Mouse (Mus musculus) lung, adult 2 months (tissue): Measurements from ENCODE around the gene Fabp3. TPM values are rescaled to one million over a fixed set of nuclear protein-coding genes. Genes with fewer than 3 reads are reported as not detected.
A peak's percentile ranks its signal among the peaks of the same experiment; 100 is the strongest.

Experiments used
- DNase-seq: peaks from one replicate; pipeline ENCODE4 v3.0.0; 2022
- H3K4me1 ChIP-seq: fragments of 200-500 bp; 2 replicates; pipeline ENCODE4 v1.6.1; 2011; ENCODE audit warnings: low read length; ENCODE audit not compliant: control insufficient read depth, insufficient read depth
- H3K4me3 ChIP-seq: fragments of 200-500 bp; replicated peaks from 2 replicates; pipeline ENCODE3; 2011; ENCODE audit warnings: low read depth, mild to moderate bottlenecking, control low read depth, low read length; ENCODE audit errors: extremely low read depth
- CTCF ChIP-seq: fragments of 200-500 bp; IDR thresholded peaks from 2 replicates; pipeline ENCODE4 v1.5.1; 2011; ENCODE audit warnings: mild to moderate bottlenecking, low read length, control low read depth; ENCODE audit not compliant: insufficient read depth
- POLR2A ChIP-seq: fragments of 200-500 bp; IDR thresholded peaks from 2 replicates; pipeline ENCODE4 v1.6.1; 2011; ENCODE audit warnings: low read depth, mild to moderate bottlenecking, control low read depth, low read length, borderline replicate concordance; ENCODE audit errors: extremely low read depth
- WGBS: fragments of 180-500 bp; shearing (Covaris S2); methylation state at CpG from one replicate; pipeline ENCODE4 v1.1.7; 2018; 5-methylcytosine and 5-hydroxymethylcytosine counted together
- polyA plus RNA-seq: library from polyadenylated mRNA; depleted of rRNA; stranded (reverse); fragments of >200 nt; gene quantifications from 2 replicates; pipeline ENCODE4 v1.2.3, GENCODE M21; 2012; rRNA removed

Gene Fabp3
- polyA plus RNA-seq, 1 experiment, result 75.4 TPM

DNA sequence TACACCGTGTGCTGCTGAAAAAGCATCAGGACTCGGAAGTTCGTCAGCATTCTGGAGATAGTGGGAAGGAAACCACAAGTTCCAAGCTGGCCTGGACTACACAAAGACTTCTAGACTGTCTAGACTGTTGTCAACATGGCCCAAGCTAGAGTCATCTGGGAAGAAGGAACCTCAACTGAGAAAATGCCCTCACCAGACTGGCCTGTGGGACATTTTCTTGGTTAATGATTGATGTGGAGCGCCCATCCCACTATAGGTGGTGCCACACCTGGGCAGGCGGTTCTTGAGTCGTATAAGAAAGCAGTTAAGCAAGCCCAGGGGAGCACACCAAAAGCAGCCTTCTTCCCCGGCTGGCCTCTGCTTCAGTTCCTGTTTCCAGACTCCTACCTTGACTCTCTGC is 44.2 kb downstream of the Fabp3 start:
- no peak for DNase-seq
- TF ChIP-seq POLR2A (no peak), CTCF (no peak)
- no peak overlapping the region for H3K4me3 ChIP-seq
- 88% methylated on average over 7 of the region's 7 CpGs for WGBS
- no peaks in the 10 kb centered on the region for H3K4me1 ChIP-seq

DNA sequence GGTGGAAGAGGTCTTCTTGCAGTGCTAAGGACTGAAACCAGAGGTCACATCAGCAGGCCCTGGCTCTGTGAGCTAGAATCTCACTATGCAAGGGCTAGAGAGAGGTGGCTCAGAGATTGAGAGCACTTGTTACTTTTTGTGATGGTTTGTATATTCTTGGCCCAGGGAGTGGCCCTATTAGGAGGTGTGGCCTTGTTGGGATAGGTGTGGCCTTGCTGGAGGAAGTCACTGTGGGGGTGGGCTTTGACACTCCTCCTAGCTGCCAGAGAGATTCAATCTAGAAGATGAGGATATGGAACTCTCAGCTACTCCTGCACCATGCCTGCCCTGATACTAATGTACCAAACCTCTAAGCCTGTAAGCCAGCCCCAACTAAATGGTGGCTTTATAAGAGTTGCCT is 49.6 kb downstream of the Fabp3 start:
- peaks cover 5% of the 10 kb centered on the region; the same call in 1 of the 2 replicates for H3K4me1 ChIP-seq
- DNase-seq, result no peak
- no peak overlapping the region for H3K4me3 ChIP-seq
- no peak for TF ChIP-seq POLR2A

- DNase-seq, result peak; percentile 98
- 1% methylated on average over 49 of the region's 49 CpGs for WGBS
These were observed 51.3 kb downstream of the Fabp3 start, which contains the start of the genes Zcchc17 and Snrnp40 for GRCm38 (mm10) chr4:130359486-130360237. Gene Zcchc17, minus strand, starts transcription at chr4:130359943. Gene Snrnp40, plus strand, starts transcription at chr4:130360132.

GRCm38 (mm10) chr4:130360238-130360590 is 51.8 kb downstream of the Fabp3 start:
- peak overlapping the region; percentile 83 for H3K4me3 ChIP-seq
- under 1% methylated on average over 19 of the region's 19 CpGs for whole genome bisulfite sequencing
- H3K4me1 ChIP-seq, result peaks cover 5% of the 10 kb centered on the region; the same call in 1 of the 2 replicates
- no peak for DNase-seq
- TF ChIP-seq POLR2A (no peak), CTCF (no peak)

More at GRCm38 (mm10) chr4:130359486-130360237, 51.3 kb downstream of the Fabp3 start, which contains the start of the genes Zcchc17 and Snrnp40:
- Histone ChIP-seq H3K4me1 (peaks cover 5% of the 10 kb centered on the region; the same call in 1 of the 2 replicates), H3K4me3 (peak within 1 kb of the TSS; percentile 86)
- TF ChIP-seq POLR2A, result peak; percentile 88
- no peak for TF ChIP-seq CTCF

Other genes with a start within 250 kb of the Fabp3 start
- gene Pef1, start 206.0 kb upstream of the Fabp3 start, polyA plus RNA-seq, result 106 and 118 TPM in 2 replicates
- 0.19 and 0.66 TPM in 2 replicates for gene Hcrtr1, start 169.2 kb upstream of the Fabp3 start, polyA plus RNA-seq
- 134 and 222 TPM in 2 replicates for gene Tinagl1, start 133.5 kb upstream of the Fabp3 start, polyA plus RNA-seq
- gene Gm853, start 86.2 kb upstream of the Fabp3 start, polyA plus RNA-seq, result not detected in 2 replicates
- 42.2 and 66.5 TPM in 2 replicates for gene Serinc2, start 29.4 kb upstream of the Fabp3 start, polyA plus RNA-seq
- gene Gm10570, start 79 bp downstream of the Fabp3 start, polyA plus RNA-seq, result 0.40 TPM in 1 of 2 replicates, not detected in the other
- gene Zcchc17, start 51.3 kb downstream of the Fabp3 start, polyA plus RNA-seq, result 17.3 and 18.2 TPM in 2 replicates
- gene Snrnp40, start 51.5 kb downstream of the Fabp3 start, polyA plus RNA-seq, result 18.1 and 26.2 TPM in 2 replicates